Mouse (Mus musculus): ENCODE results near the gene B830017H08Rik. TPM values are rescaled to one million over a fixed set of nuclear protein-coding genes. Genes with fewer than 3 reads are reported as not detected.

B830017H08Rik gene
- polyA plus RNA-seq, 1 experiment from 2014 or later: not detected

- DNase-seq (ENCODE audit: low spot score): no peak
- peak; percentile 40; the same call in 1 of the 2 replicates for ATAC-seq (ENCODE audit: low FRiP score, low TSS enrichment)
- H3K36me3 ChIP-seq (ENCODE audit: control insufficient read depth, insufficient read depth, low read length): peaks cover 35% of the 10 kb centered on the region
Observed at GRCm38 (mm10) chr16:17848928-17849327, 16.0 kb downstream of the B830017H08Rik start.

GRCm38 (mm10) chr16:17849486-17849885, 16.6 kb downstream of the B830017H08Rik start:
- Histone ChIP-seq H3K27ac (replicated peaks) (no peak overlapping the region), H3K36me3 (ENCODE audit: control insufficient read depth, insufficient read depth, low read length) (peaks cover 33% of the 10 kb centered on the region), H3K4me1 (replicated peaks; ENCODE audit: control insufficient read depth, insufficient read depth) (no peaks in the 10 kb centered on the region), H3K4me3 (ENCODE audit: low read depth, low read length) (no peak overlapping the region), H3K9me3 (ENCODE audit: control insufficient read depth, low read length) (no peaks in the 10 kb centered on the region), H3K27me3 (ENCODE audit: control insufficient read depth, insufficient read depth, low read length) (no peaks in the 10 kb centered on the region), H3K9ac (ENCODE audit: low read length) (no peak overlapping the region), H3K4me2 (replicated peaks; ENCODE audit: low read depth) (no peak overlapping the region)
- no peak for DNase-seq (ENCODE audit: low spot score)
- no peak for TF ChIP-seq CTCF (IDR thresholded peaks at IDR 0.05; ENCODE audit: low read depth)
- TF ChIP-seq EP300 (optimal IDR thresholded peaks at IDR 0.05): no peak
- no peak for ATAC-seq (ENCODE audit: low FRiP score, low TSS enrichment)
- 82% methylated on average over 6 of the region's 6 CpGs for WGBS

More at GRCm38 (mm10) chr16:17848928-17849327, 16.0 kb downstream of the B830017H08Rik start:
- TF ChIP-seq EP300 (optimal IDR thresholded peaks at IDR 0.05): no peak
- TF ChIP-seq CTCF (IDR thresholded peaks at IDR 0.05; ENCODE audit: low read depth): peak; percentile 86
- no peaks in the 10 kb centered on the region for H3K27me3 ChIP-seq (ENCODE audit: control insufficient read depth, insufficient read depth, low read length)
- H3K4me3 ChIP-seq (ENCODE audit: low read depth, low read length): no peak overlapping the region
- no peak overlapping the region for H3K9ac ChIP-seq (ENCODE audit: low read length)
- no peak overlapping the region for H3K4me2 ChIP-seq (replicated peaks; ENCODE audit: low read depth)
- H3K9me3 ChIP-seq (ENCODE audit: control insufficient read depth, low read length): no peaks in the 10 kb centered on the region
- 22% methylated on average over 1 of the region's 1 CpGs for WGBS
- no peaks in the 10 kb centered on the region for H3K4me1 ChIP-seq (replicated peaks; ENCODE audit: control insufficient read depth, insufficient read depth)
- H3K27ac ChIP-seq (replicated peaks): no peak overlapping the region

- Histone ChIP-seq H3K9ac (ENCODE audit: low read length) (no peak overlapping the region), H3K4me3 (ENCODE audit: low read depth, low read length) (no peak overlapping the region), H3K27me3 (ENCODE audit: control insufficient read depth, insufficient read depth, low read length) (no peaks in the 10 kb centered on the region), H3K4me1 (replicated peaks; ENCODE audit: control insufficient read depth, insufficient read depth) (no peaks in the 10 kb centered on the region), H3K27ac (replicated peaks) (no peak overlapping the region), H3K4me2 (replicated peaks; ENCODE audit: low read depth) (no peak overlapping the region), H3K9me3 (ENCODE audit: control insufficient read depth, low read length) (no peaks in the 10 kb centered on the region), H3K36me3 (ENCODE audit: control insufficient read depth, insufficient read depth, low read length) (peaks cover 35% of the 10 kb centered on the region)
- no peak for TF ChIP-seq CTCF (IDR thresholded peaks at IDR 0.05; ENCODE audit: low read depth)
- no peak for TF ChIP-seq EP300 (optimal IDR thresholded peaks at IDR 0.05)
- ATAC-seq (ENCODE audit: low FRiP score, low TSS enrichment) (no peak), DNase-seq (ENCODE audit: low spot score) (no peak)
- WGBS: 97% methylated on average over 5 of the region's 5 CpGs
Observed at GRCm38 (mm10) chr16:17851331-17851730, 18.4 kb downstream of the B830017H08Rik start.

DNA sequence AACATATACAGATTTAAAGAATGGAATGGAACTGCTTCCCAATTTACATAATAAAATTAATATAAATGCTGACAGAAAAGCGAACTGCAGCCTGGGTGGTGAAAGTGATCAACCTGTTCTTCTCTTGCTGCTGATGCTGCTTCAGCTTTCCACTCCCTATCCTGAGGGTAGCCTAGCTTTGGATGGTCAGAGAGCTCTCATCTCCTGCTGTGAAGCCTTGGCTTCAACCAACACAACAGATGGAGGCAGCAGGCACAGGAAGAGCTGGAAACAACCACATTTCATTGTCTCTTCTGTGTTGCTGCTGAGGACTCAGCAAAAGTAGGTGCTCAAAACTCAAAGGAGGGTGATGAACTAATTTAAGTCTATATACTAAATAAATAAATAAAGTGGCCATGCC, 18.9 kb downstream of the B830017H08Rik start:
- Histone ChIP-seq H3K4me3 (ENCODE audit: low read depth, low read length) (no peak overlapping the region), H3K27me3 (ENCODE audit: control insufficient read depth, insufficient read depth, low read length) (no peaks in the 10 kb centered on the region), H3K9ac (ENCODE audit: low read length) (no peak overlapping the region), H3K36me3 (ENCODE audit: control insufficient read depth, insufficient read depth, low read length) (peaks cover 36% of the 10 kb centered on the region), H3K27ac (replicated peaks) (no peak overlapping the region), H3K4me2 (replicated peaks; ENCODE audit: low read depth) (no peak overlapping the region), H3K9me3 (ENCODE audit: control insufficient read depth, low read length) (no peaks in the 10 kb centered on the region), H3K4me1 (replicated peaks; ENCODE audit: control insufficient read depth, insufficient read depth) (no peaks in the 10 kb centered on the region)
- 88% methylated on average over 1 of the region's 1 CpGs for WGBS
- no peak for ATAC-seq (ENCODE audit: low FRiP score, low TSS enrichment)
- DNase-seq (ENCODE audit: low spot score): no peak
- TF ChIP-seq CTCF (IDR thresholded peaks at IDR 0.05; ENCODE audit: low read depth) (no peak), EP300 (optimal IDR thresholded peaks at IDR 0.05) (no peak)

DNA sequence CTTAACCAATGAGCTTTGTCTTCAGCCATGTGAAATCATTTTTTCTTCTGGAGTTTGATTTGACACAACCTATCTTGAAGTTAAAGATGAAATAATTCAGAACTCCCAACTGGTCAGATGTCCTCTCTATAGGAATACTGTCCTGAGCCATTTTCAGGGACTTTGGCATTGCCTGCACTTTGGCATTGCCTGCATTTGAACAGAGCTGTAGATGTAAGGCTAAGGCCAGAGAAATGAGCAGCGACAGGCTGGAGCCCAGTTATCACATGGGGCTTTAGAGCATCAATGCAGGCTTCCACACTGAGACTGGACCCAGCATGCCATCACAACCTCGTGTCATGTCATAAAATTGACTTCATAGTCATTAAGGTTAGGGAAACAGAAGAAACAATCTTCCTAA, 20.3 kb downstream of the B830017H08Rik start:
- H3K9ac ChIP-seq (ENCODE audit: low read length): no peak overlapping the region
- H3K27ac ChIP-seq (replicated peaks): no peak overlapping the region
- WGBS: 81% methylated on average over 2 of the region's 2 CpGs
- H3K9me3 ChIP-seq (ENCODE audit: control insufficient read depth, low read length): no peaks in the 10 kb centered on the region
- no peak for ATAC-seq (ENCODE audit: low FRiP score, low TSS enrichment)
- TF ChIP-seq CTCF (IDR thresholded peaks at IDR 0.05; ENCODE audit: low read depth): no peak
- TF ChIP-seq EP300 (optimal IDR thresholded peaks at IDR 0.05): no peak
- peaks cover 47% of the 10 kb centered on the region for H3K36me3 ChIP-seq (ENCODE audit: control insufficient read depth, insufficient read depth, low read length)
- H3K4me1 ChIP-seq (replicated peaks; ENCODE audit: control insufficient read depth, insufficient read depth): no peaks in the 10 kb centered on the region
- no peak for DNase-seq (ENCODE audit: low spot score)
- H3K4me3 ChIP-seq (ENCODE audit: low read depth, low read length): no peak overlapping the region
- no peaks in the 10 kb centered on the region for H3K27me3 ChIP-seq (ENCODE audit: control insufficient read depth, insufficient read depth, low read length)
- no peak overlapping the region for H3K4me2 ChIP-seq (replicated peaks; ENCODE audit: low read depth)

DNA sequence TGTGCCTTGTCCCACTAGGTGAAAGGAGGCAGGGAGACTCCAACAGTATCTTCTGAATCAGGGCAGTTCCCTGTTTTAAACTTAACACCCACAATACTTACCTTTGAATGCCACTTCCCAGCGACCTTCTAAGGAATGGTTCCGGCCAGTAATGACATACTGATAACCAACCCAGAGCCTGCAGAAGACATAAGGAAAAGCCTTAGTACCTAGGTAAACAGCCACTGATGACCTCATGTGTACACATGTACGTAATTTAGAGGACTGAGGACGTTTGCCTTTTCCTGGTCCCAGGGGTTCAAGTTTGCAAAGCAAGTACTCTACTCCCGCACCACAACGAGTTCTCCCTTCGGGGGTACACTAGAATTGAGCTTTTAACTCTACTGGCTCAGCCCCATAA, 24.2 kb downstream of the B830017H08Rik start:
- H3K4me1 ChIP-seq (replicated peaks; ENCODE audit: control insufficient read depth, insufficient read depth): no peaks in the 10 kb centered on the region
- ATAC-seq (ENCODE audit: low FRiP score, low TSS enrichment) (peak; percentile 83), DNase-seq (ENCODE audit: low spot score) (no peak)
- H3K27ac ChIP-seq (replicated peaks): 0 out of 2 replicates have a peak overlapping the region, but pooled peaks have one; percentile 35
- H3K4me2 ChIP-seq (replicated peaks; ENCODE audit: low read depth): no peak overlapping the region
- H3K27me3 ChIP-seq (ENCODE audit: control insufficient read depth, insufficient read depth, low read length): no peaks in the 10 kb centered on the region
- no peaks in the 10 kb centered on the region for H3K9me3 ChIP-seq (ENCODE audit: control insufficient read depth, low read length)
- H3K36me3 ChIP-seq (ENCODE audit: control insufficient read depth, insufficient read depth, low read length): peaks cover 44% of the 10 kb centered on the region
- no peak overlapping the region for H3K9ac ChIP-seq (ENCODE audit: low read length)
- WGBS: 76% methylated on average over 7 of the region's 7 CpGs
- H3K4me3 ChIP-seq (ENCODE audit: low read depth, low read length): no peak overlapping the region
- TF ChIP-seq EP300 (optimal IDR thresholded peaks at IDR 0.05) (no peak), CTCF (IDR thresholded peaks at IDR 0.05; ENCODE audit: low read depth) (no peak)

All from stomach, postnatal 0 days (tissue).